Comparison of ENCODE assay signal across 21 mouse cellular contexts in genomic region chr9:20805159-20805495, GRCm38 (mm10). TPM values are rescaled to one million over a fixed set of nuclear protein-coding genes. Genes with fewer than 3 reads are reported as not detected.
DNase-seq lines count a peak whose midpoint lies in the region; TF ChIP-seq lines count a peak whose summit lies in the region.
"Had no signal": no experiment of that assay in that cellular context is flagged by ENCODE, and none has a peak within 500 bp of the region (broad histone marks: within the 10 kb centered on the region; RNA-seq: fewer than 3 reads in every experiment).

No protein-coding gene starts in this region.

- TF ChIP-seq POLR2A in liver, adult 2 months (IDR thresholded peaks at IDR 0.05; ENCODE audit: extremely low read depth, insufficient read depth, low read length): no peak

- no peak for TF ChIP-seq CTCF in liver, adult 2 months (IDR thresholded peaks at IDR 0.05; ENCODE audit: low read depth, low read length)

- H3K27ac ChIP-seq in liver, adult 2 months (replicated peaks; ENCODE audit: insufficient read depth, low read depth, low read length): peak overlapping the region; percentile 84
- H3K27ac ChIP-seq: embryonic facial prominence, embryonic 10.5 days; forebrain, embryonic 15.5 days; hindbrain, embryonic 12.5 days had no signal

- H3K27me3 ChIP-seq in liver, adult 2 months (ENCODE audit: control insufficient read depth, insufficient read depth, low read length): no peaks in the 10 kb centered on the region
- H3K27me3 ChIP-seq: forebrain, embryonic 15.5 days; hindbrain, embryonic 12.5 days had no signal

- DNase-seq in liver, adult 2 months (ENCODE audit: extremely low read depth, low read depth, low spot score): peak; percentile 67
- no peak for DNase-seq in liver
- peak; percentile 77 for DNase-seq in adrenal gland, adult 8-10 months
- peak; percentile 65 for DNase-seq in gastrocnemius, postnatal 10 days
- DNase-seq in heart, postnatal 36 days: peak; percentile 42 to 47
- DNase-seq in frontal cortex, postnatal 36 days (ENCODE audit: low spot score in 2 of 2): no peak
- no peak for DNase-seq in spleen, postnatal 4 days (ENCODE audit: low spot score in 2 of 2)
- DNase-seq: cerebellum, postnatal 36 days; thymus, postnatal 4 days had no signal

- H3K4me3 ChIP-seq in liver, adult 2 months (ENCODE audit: insufficient read depth, low read depth, low read length): no peak overlapping the region
- H3K4me3 ChIP-seq: embryonic facial prominence, embryonic 10.5 days; erythroblast, embryonic 14.5 days; forebrain, embryonic 15.5 days; hindbrain, embryonic 12.5 days had no signal

- 39% methylated on average over 3 of the region's 3 CpGs for WGBS in liver, adult 2 months

- intact Hi-C loops in heart, postnatal 36 days (cut with DNase I): no loop called here

- H3K4me1 ChIP-seq in liver, adult 2 months (ENCODE audit: control insufficient read depth, insufficient read depth, low read length): peaks cover 19% of the 10 kb centered on the region
- H3K4me1 ChIP-seq: forebrain, embryonic 15.5 days; hindbrain, embryonic 12.5 days had no signal

- H3K36me3 ChIP-seq in liver, adult 2 months (ENCODE audit: control insufficient read depth, insufficient read depth, low read length): no peaks in the 10 kb centered on the region
- H3K36me3 ChIP-seq: embryonic facial prominence, embryonic 10.5 days; forebrain, embryonic 15.5 days; hindbrain, embryonic 12.5 days had no signal

- H3K79me2 ChIP-seq in liver, adult 2 months (ENCODE audit: control insufficient read depth, insufficient read depth, low read length): no peaks in the 10 kb centered on the region

- H3K9ac ChIP-seq in liver, adult 2 months (ENCODE audit: low read depth, low read length): peak overlapping the region; percentile 31
- H3K9ac ChIP-seq: forebrain, embryonic 15.5 days; hindbrain, embryonic 12.5 days had no signal

RNA-seq across cellular contexts. Expression of gene Col5a3, which starts 9.7 kb away (rescaled TPM):
- 0.83 and 2.1 TPM in 2 replicates for total RNA-seq in liver, adult 2 months (2014; rRNA removed)
- 2.9 and 6.4 TPM in 2 replicates for polyA plus RNA-seq in liver, adult 2 months (2012; rRNA removed)
- 100 to 1,000 TPM in 3 of 4 experiments, 10 to 100 TPM in 1; 65.3 to 291 (median 201) TPM for total RNA-seq in adrenal gland, adult 8-10 months (2022)
- 10 to 100 TPM; 76.7 to 90.9 TPM for total RNA-seq in gastrocnemius, postnatal 10 days (2021)
- total RNA-seq in heart, postnatal 36 days (2021): 10 to 100 TPM; 17.2 to 22.0 TPM
- polyA plus RNA-seq: erythroblast, embryonic 14.5 days had no signal

RNA-seq across cellular contexts. Expression of gene Rdh8, which starts 13.2 kb away (rescaled TPM):
- not detected in 2 replicates for total RNA-seq in liver, adult 2 months (2014; rRNA removed)
- polyA plus RNA-seq in liver, adult 2 months (2012; rRNA removed): not detected in 2 replicates
- total RNA-seq in adrenal gland, adult 8-10 months (2022): not detected
- total RNA-seq in gastrocnemius, postnatal 10 days (2021): not detected
- total RNA-seq in heart, postnatal 36 days (2021): not detected
- total RNA-seq: ES-E14; granulocyte monocyte progenitor cell, adult 5-6 weeks; neutrophil, adult 5-6 weeks had no signal
- polyA plus RNA-seq: C2C12; embryonic facial prominence, embryonic 10.5 days; erythroblast, embryonic 14.5 days; forebrain, embryonic 15.5 days; hindbrain, embryonic 12.5 days; intestine, embryonic 16.5 days; large intestine, adult 2 months; limb, embryonic 11.5 days; liver, embryonic 16.5 days had no signal

RNA-seq across cellular contexts. Expression of gene Olfm2, which starts 59.0 kb away (rescaled TPM):
- 0.09 and 0.34 TPM in 2 replicates for total RNA-seq in liver, adult 2 months (2014; rRNA removed)
- polyA plus RNA-seq in liver, adult 2 months (2012; rRNA removed): 0.14 and 0.72 TPM in 2 replicates
- 1 to 10 TPM in 1 of 4 experiments, under 1 TPM in 3; 0.42 to 1.1 (median 0.71) TPM for total RNA-seq in adrenal gland, adult 8-10 months (2022)
- under 1 TPM; 0.52 TPM for total RNA-seq in gastrocnemius, postnatal 10 days (2021)
- under 1 TPM; 0.19 to 0.31 TPM for total RNA-seq in heart, postnatal 36 days (2021)
- total RNA-seq: granulocyte monocyte progenitor cell, adult 5-6 weeks; neutrophil, adult 5-6 weeks had no signal
- polyA plus RNA-seq: erythroblast, embryonic 14.5 days had no signal

Comparison
In these comparisons a context has a peak if more than half of its experiments do, and no peak if none do; other contexts are left out.
1. DNase-seq: peak in liver, adult 2 months (single experiment), adrenal gland, adult 8-10 months (single experiment), gastrocnemius, postnatal 10 days (single experiment) and heart, postnatal 36 days (2 of 2); none in liver (single experiment), frontal cortex, postnatal 36 days (0 of 2) and spleen, postnatal 4 days (0 of 2).